Mouse (Mus musculus): Measurements from ENCODE around the gene Map3k1. TPM values are rescaled to one million over a fixed set of nuclear protein-coding genes. Genes with fewer than 3 reads are reported as not detected.
"Not testable (repeated sequence)": the region's sequence is repeated elsewhere in the genome, so short reads cannot be mapped to it uniquely, and the experiment has no call there.

Gene Map3k1
- total and polyA plus RNA-seq, 2 experiments from 2014 or later, result 6.2 to 19.2 TPM

DNA sequence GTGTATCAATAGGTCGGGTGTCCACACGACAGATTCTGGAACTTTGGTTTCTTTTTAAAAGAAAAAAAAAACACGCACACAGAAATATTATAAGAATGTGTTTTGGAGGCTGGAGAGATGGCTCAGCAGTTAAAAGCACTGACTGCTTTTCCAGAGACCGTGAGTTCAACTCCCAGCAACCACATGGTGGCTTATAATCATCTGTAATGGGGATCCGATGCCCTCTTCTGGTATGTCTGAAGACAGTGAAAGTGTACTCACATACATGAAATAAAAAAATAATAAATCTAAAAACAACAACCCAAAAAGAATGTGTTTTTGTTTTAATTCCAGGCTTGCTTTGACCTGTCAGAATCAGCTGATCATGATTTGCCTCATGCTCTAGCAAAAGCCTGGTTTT lies 81.9 kb downstream of the Map3k1 start:
- H3K9me3 ChIP-seq (ENCODE audit: low read length), result no peaks in the 10 kb centered on the region
- no peak for ATAC-seq (ENCODE audit: low FRiP score)
- no peak overlapping the region for H3K27ac ChIP-seq (ENCODE audit: low read depth, low read length)
- no peak overlapping the region for H3K4me2 ChIP-seq (ENCODE audit: low read depth, low read length, poor library complexity, severe bottlenecking)
- peak; percentile 62 for TF ChIP-seq CTCF (IDR thresholded peaks at IDR 0.05)
- WGBS, result 89% methylated on average over 5 of the region's 5 CpGs
- H3K36me3 ChIP-seq (ENCODE audit: insufficient read depth, low read length), result no peaks in the 10 kb centered on the region
- no peak overlapping the region for H3K9ac ChIP-seq (replicated peaks; ENCODE audit: low read length, poor library complexity, severe bottlenecking)
- peak; percentile 26 for DNase-seq (ENCODE audit: low spot score)
- no peaks in the 10 kb centered on the region for H3K27me3 ChIP-seq (ENCODE audit: insufficient read depth, low read length)
- no peaks in the 10 kb centered on the region for H3K4me1 ChIP-seq (ENCODE audit: insufficient read depth, low read length)
- no peak overlapping the region for H3K4me3 ChIP-seq (ENCODE audit: low read depth, low read length)

- H3K9me3 ChIP-seq (ENCODE audit: low read length), result no peaks in the 10 kb centered on the region
- no peaks in the 10 kb centered on the region for H3K4me1 ChIP-seq (ENCODE audit: insufficient read depth, low read length)
- peak; percentile 97 for DNase-seq (ENCODE audit: low spot score)
- H3K4me3 ChIP-seq (ENCODE audit: low read depth, low read length), result peak overlapping the region; percentile 85
- no peaks in the 10 kb centered on the region; the same call in 1 of the 2 replicates for H3K36me3 ChIP-seq (ENCODE audit: insufficient read depth, low read length)
- peak overlapping the region; percentile 43 for H3K27ac ChIP-seq (ENCODE audit: low read depth, low read length)
- H3K27me3 ChIP-seq (ENCODE audit: insufficient read depth, low read length), result no peaks in the 10 kb centered on the region
- no peak for TF ChIP-seq CTCF (IDR thresholded peaks at IDR 0.05)
- peak overlapping the region; percentile 91 for H3K4me2 ChIP-seq (ENCODE audit: low read depth, low read length, poor library complexity, severe bottlenecking)
- WGBS, result under 1% methylated on average over 56 of the region's 65 CpGs
- peak; percentile 99 for ATAC-seq (ENCODE audit: low FRiP score)
- H3K9ac ChIP-seq (replicated peaks; ENCODE audit: low read length, poor library complexity, severe bottlenecking), result peak overlapping the region; percentile 50
These were observed 83.4 kb downstream of the Map3k1 start for GRCm38 (mm10) chr13:111725165-111726077.

DNA sequence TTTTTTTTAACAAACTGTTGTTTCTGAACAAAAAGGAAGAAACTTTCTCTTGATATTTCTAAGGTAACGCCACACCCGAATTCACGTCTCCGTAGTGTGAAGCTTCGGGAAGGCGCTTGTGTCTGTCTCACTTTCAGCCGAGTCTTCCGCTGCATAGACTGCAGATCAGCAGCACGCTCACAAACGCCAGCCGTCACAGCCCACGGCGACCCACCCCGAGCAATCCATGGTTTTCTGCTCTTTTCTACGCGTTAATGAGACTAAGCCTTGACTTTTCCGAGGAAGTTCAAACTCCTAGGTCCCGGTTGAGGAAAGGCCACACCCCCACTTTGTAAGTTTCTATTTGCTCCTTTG lies 84.0 kb downstream of the Map3k1 start:
- no peaks in the 10 kb centered on the region for H3K27me3 ChIP-seq (ENCODE audit: insufficient read depth, low read length)
- TF ChIP-seq CTCF (IDR thresholded peaks at IDR 0.05), result no peak
- H3K9me3 ChIP-seq (ENCODE audit: low read length), result no peaks in the 10 kb centered on the region
- DNase-seq (ENCODE audit: low spot score) (no peak), ATAC-seq (ENCODE audit: low FRiP score) (no peak; the same call in 1 of the 2 replicates)
- H3K4me3 ChIP-seq (ENCODE audit: low read depth, low read length), result peak overlapping the region; percentile 85
- H3K4me2 ChIP-seq (ENCODE audit: low read depth, low read length, poor library complexity, severe bottlenecking), result peak overlapping the region; percentile 91
- H3K27ac ChIP-seq (ENCODE audit: low read depth, low read length), result no peak overlapping the region
- H3K9ac ChIP-seq (replicated peaks; ENCODE audit: low read length, poor library complexity, severe bottlenecking), result peak overlapping the region; percentile 50
- H3K4me1 ChIP-seq (ENCODE audit: insufficient read depth, low read length), result no peaks in the 10 kb centered on the region
- WGBS, result under 1% methylated on average over 18 of the region's 18 CpGs
- H3K36me3 ChIP-seq (ENCODE audit: insufficient read depth, low read length), result peaks cover 6% of the 10 kb centered on the region; the same call in 1 of the 2 replicates

- Histone ChIP-seq H3K4me1 (ENCODE audit: insufficient read depth, low read length) (no peaks in the 10 kb centered on the region), H3K4me2 (ENCODE audit: low read depth, low read length, poor library complexity, severe bottlenecking) (no peak overlapping the region), H3K36me3 (ENCODE audit: insufficient read depth, low read length) (peaks cover 16% of the 10 kb centered on the region), H3K9me3 (ENCODE audit: low read length) (no peaks in the 10 kb centered on the region), H3K27ac (ENCODE audit: low read depth, low read length) (no peak overlapping the region), H3K4me3 (ENCODE audit: low read depth, low read length) (no peak overlapping the region), H3K27me3 (ENCODE audit: insufficient read depth, low read length) (no peaks in the 10 kb centered on the region), H3K9ac (replicated peaks; ENCODE audit: low read length, poor library complexity, severe bottlenecking) (no peak overlapping the region)
- ATAC-seq (ENCODE audit: low FRiP score) (no peak), DNase-seq (ENCODE audit: low spot score) (no peak)
- no peak for TF ChIP-seq CTCF (IDR thresholded peaks at IDR 0.05)
- 64% methylated on average over 9 of the region's 9 CpGs for WGBS
These were observed 89.1 kb downstream of the Map3k1 start for GRCm38 (mm10) chr13:111719726-111720125.

GRCm38 (mm10) chr13:111710531-111710930 lies 98.3 kb downstream of the Map3k1 start:
- H3K36me3 ChIP-seq (ENCODE audit: insufficient read depth, low read length), result peaks cover 76% of the 10 kb centered on the region
- no peak overlapping the region for H3K4me2 ChIP-seq (ENCODE audit: low read depth, low read length, poor library complexity, severe bottlenecking)
- H3K4me3 ChIP-seq (ENCODE audit: low read depth, low read length), result no peak overlapping the region
- TF ChIP-seq CTCF (IDR thresholded peaks at IDR 0.05), result no peak
- H3K27me3 ChIP-seq (ENCODE audit: insufficient read depth, low read length), result no peaks in the 10 kb centered on the region
- H3K9ac ChIP-seq (replicated peaks; ENCODE audit: low read length, poor library complexity, severe bottlenecking), result no peak overlapping the region
- H3K4me1 ChIP-seq (ENCODE audit: insufficient read depth, low read length), result no peaks in the 10 kb centered on the region
- H3K9me3 ChIP-seq (ENCODE audit: low read length), result no peaks in the 10 kb centered on the region
- H3K27ac ChIP-seq (ENCODE audit: low read depth, low read length), result no peak overlapping the region
- DNase-seq (ENCODE audit: low spot score) (no peak), ATAC-seq (ENCODE audit: low FRiP score) (no peak)
- WGBS, result 92% methylated on average over 4 of the region's 4 CpGs

- WGBS, result 88% methylated on average over 4 of the region's 4 CpGs
- H3K9me3 ChIP-seq (ENCODE audit: low read length); H3K27ac ChIP-seq (ENCODE audit: low read depth, low read length); H3K27me3 ChIP-seq (ENCODE audit: insufficient read depth, low read length); H3K4me3 ChIP-seq (ENCODE audit: low read depth, low read length); H3K4me1 ChIP-seq (ENCODE audit: insufficient read depth, low read length); H3K4me2 ChIP-seq (ENCODE audit: low read depth, low read length, poor library complexity, severe bottlenecking); ATAC-seq (ENCODE audit: low FRiP score); DNase-seq (ENCODE audit: low spot score); H3K9ac ChIP-seq (replicated peaks; ENCODE audit: low read length, poor library complexity, severe bottlenecking): not testable (repeated sequence)
- H3K36me3 ChIP-seq (ENCODE audit: insufficient read depth, low read length), result peaks cover 53% of the 10 kb centered on the region
These were observed 104.8 kb downstream of the Map3k1 start for GRCm38 (mm10) chr13:111703952-111704351.
